11 mouse cellular contexts compared by ENCODE assay signal in genomic region chr12:85800031-85800430, GRCm38 (mm10). TPM values are rescaled to one million over a fixed set of nuclear protein-coding genes. Genes with fewer than 3 reads are reported as not detected.
DNase-seq lines count a peak whose midpoint lies in the region; TF ChIP-seq lines count a peak whose summit lies in the region.
"Had no signal": no experiment of that assay in that cellular context is flagged by ENCODE, and none has a peak within 500 bp of the region (broad histone marks: within the 10 kb centered on the region; RNA-seq: fewer than 3 reads in every experiment).

No protein-coding gene starts in this region.

- no peak for TF ChIP-seq CTCF in brain, embryonic 14.5 days (IDR thresholded peaks at IDR 0.05; ENCODE audit: borderline replicate concordance, extremely low read depth, insufficient read depth, insufficient read length)

- TF ChIP-seq POLR2A in brain, embryonic 14.5 days (IDR thresholded peaks at IDR 0.05; ENCODE audit: borderline replicate concordance, extremely low read depth, insufficient read depth, insufficient read length, poor library complexity, severe bottlenecking), result no peak

- peak; percentile 52 for DNase-seq in gastrocnemius, postnatal 10 days
- DNase-seq in gastrocnemius, postnatal 36 days, result no peak
- peak; percentile 33 to 47 for DNase-seq in layer of hippocampus, postnatal 14 days (ENCODE audit: low spot score in 2 of 2)
- no peak for DNase-seq in layer of hippocampus, adult 9-11 months
- peak; percentile 8 for DNase-seq in MN1 (ENCODE audit: low spot score)
- peak; percentile 13 for DNase-seq in brain, embryonic 14.5 days (ENCODE audit: low read depth)
- DNase-seq in thymus, postnatal 10 days (ENCODE audit: low spot score in 2 of 2), result no peak
- DNase-seq: cerebellum, adult 18-20 months; kidney, adult 11 months; liver, embryonic 13.5 days; lung, postnatal 14 days had no signal

- intact Hi-C loops in gastrocnemius, postnatal 36 days (cut with DNase I), result no loop called here

RNA-seq across cellular contexts. Expression of gene Erg28, which starts 24.3 kb away (rescaled TPM):
- total RNA-seq in gastrocnemius, postnatal 10 days (2021), result 10 to 100 TPM; 10.1 to 11.8 TPM
- total RNA-seq in gastrocnemius, postnatal 36 days (2021), result 1 to 10 TPM; 2.7 to 3.9 TPM
- total RNA-seq in layer of hippocampus, postnatal 14 days (2021), result 10 to 100 TPM; 62.4 to 64.4 TPM
- polyA plus RNA-seq in brain, embryonic 14.5 days (2012; rRNA removed), result 53.8 and 71.7 TPM in 2 replicates

RNA-seq across cellular contexts. Expression of gene Ttll5, which starts 24.4 kb away (rescaled TPM):
- total RNA-seq in gastrocnemius, postnatal 10 days (2021), result 10 to 100 TPM in 1 of 2 experiments, 1 to 10 TPM in 1; 9.9 to 12.7 TPM
- 1 to 10 TPM; 5.5 to 6.1 TPM for total RNA-seq in gastrocnemius, postnatal 36 days (2021)
- 10 to 100 TPM; 42.3 to 47.3 TPM for total RNA-seq in layer of hippocampus, postnatal 14 days (2021)
- polyA plus RNA-seq in brain, embryonic 14.5 days (2012; rRNA removed), result 19.7 and 22.2 TPM in 2 replicates

RNA-seq across cellular contexts. Expression of gene Flvcr2, which starts 53.7 kb away (rescaled TPM):
- 1 to 10 TPM; 4.3 to 5.4 TPM for total RNA-seq in gastrocnemius, postnatal 10 days (2021)
- total RNA-seq in gastrocnemius, postnatal 36 days (2021), result under 1 TPM; 0.33 to 0.69 TPM
- 1 to 10 TPM; 2.9 to 3.2 TPM for total RNA-seq in layer of hippocampus, postnatal 14 days (2021)
- polyA plus RNA-seq in brain, embryonic 14.5 days (2012; rRNA removed), result 3.9 and 4.5 TPM in 2 replicates

Comparison
In these comparisons a context has a peak if more than half of its experiments do, and no peak if none do; other contexts are left out.
1. DNase-seq: peak in gastrocnemius, postnatal 10 days (single experiment), layer of hippocampus, postnatal 14 days (2 of 2), MN1 (single experiment) and brain, embryonic 14.5 days (single experiment); none in gastrocnemius, postnatal 36 days (0 of 2), layer of hippocampus, adult 9-11 months (single experiment) and thymus, postnatal 10 days (0 of 2).
2. RNA of gene Erg28, which starts 24.3 kb away (total RNA-seq): 62.4 to 64.4 TPM in layer of hippocampus, postnatal 14 days; 10.1 to 11.8 TPM in gastrocnemius, postnatal 10 days and 2.7 to 3.9 TPM in gastrocnemius, postnatal 36 days; every median in the first group is over 4 times any median in the second.